Mouse (Mus musculus) kidney, adult 2 months (tissue): ENCODE data around the gene Zp3. TPM values are rescaled to one million over a fixed set of nuclear protein-coding genes. Genes with fewer than 3 reads are reported as not detected.

Experiments used
- DNase-seq: peaks from one replicate; pipeline ENCODE4 v3.0.0; 2021
- H3K27ac ChIP-seq: fragments of 200-500 bp; 2 replicates; pipeline ENCODE4 v1.5.1; 2012; ENCODE audit warnings: low read depth, low read length, control low read depth, inconsistent platforms; ENCODE audit not compliant: insufficient read depth
- H3K27me3 ChIP-seq: fragments of 200-500 bp; replicated peaks from 2 replicates; pipeline ENCODE4 v1.6.1; 2012; ENCODE audit warnings: mild to moderate bottlenecking, moderate library complexity, low read length, inconsistent platforms; ENCODE audit not compliant: control insufficient read depth, insufficient read depth
- H3K36me3 ChIP-seq: fragments of 200-500 bp; 2 replicates; pipeline ENCODE4 v1.6.1; 2012; ENCODE audit warnings: mild to moderate bottlenecking, moderate library complexity, low read length, inconsistent platforms; ENCODE audit not compliant: control insufficient read depth, insufficient read depth
- H3K4me1 ChIP-seq: fragments of 200-500 bp; 2 replicates; pipeline ENCODE4 v1.6.1; 2011; ENCODE audit warnings: low read length; ENCODE audit not compliant: control insufficient read depth, insufficient read depth
- H3K4me3 ChIP-seq: fragments of 200-500 bp; 2 replicates; pipeline ENCODE4 v1.5.1; 2011; ENCODE audit warnings: mild to moderate bottlenecking, low read depth, low read length, control low read depth; ENCODE audit not compliant: insufficient read depth
- CTCF ChIP-seq: fragments of 200-500 bp; conservative IDR thresholded peaks from 2 replicates; pipeline ENCODE4 v1.5.1; 2011; ENCODE audit warnings: low read depth, mild to moderate bottlenecking, control low read depth, low read length, moderate library complexity, mixed read lengths; ENCODE audit not compliant: insufficient read depth, insufficient read length
- POLR2A ChIP-seq: fragments of 200-500 bp; IDR thresholded peaks from one replicate; pipeline ENCODE4 v1.6.1; 2011; ENCODE audit warnings: low read depth, low read length, control low read depth
- WGBS: fragments of 180-500 bp; shearing (Covaris S2); methylation state at CpG from one replicate; pipeline ENCODE4 v1.1.7; 2018; 5-methylcytosine and 5-hydroxymethylcytosine counted together
- polyA plus RNA-seq: library from polyadenylated mRNA; depleted of rRNA; stranded (reverse); fragments of >200 nt; gene quantifications from 2 replicates; pipeline ENCODE4 v1.2.3, GENCODE M21; 2012

Gene Zp3
- polyA plus RNA-seq, 1 experiment, result 0.08 TPM

GRCm38 (mm10) chr5:135971876-135972275 lies 8.0 kb upstream of the Zp3 start:
- DNase-seq, result no peak
- H3K27ac ChIP-seq, result no peak overlapping the region
- 84% methylated on average over 7 of the region's 7 CpGs for WGBS
- no peaks in the 10 kb centered on the region for H3K36me3 ChIP-seq
- no peaks in the 10 kb centered on the region for H3K27me3 ChIP-seq
- no peaks in the 10 kb centered on the region for H3K4me1 ChIP-seq
- H3K4me3 ChIP-seq, result no peak overlapping the region
- TF ChIP-seq POLR2A (no peak), CTCF (no peak)

- Histone ChIP-seq H3K27ac (no peak within 1 kb of the TSS), H3K4me3 (no peak within 1 kb of the TSS), H3K27me3 (no peaks in the 10 kb centered on the region), H3K36me3 (no peaks in the 10 kb centered on the region), H3K4me1 (no peaks in the 10 kb centered on the region)
- no peak for TF ChIP-seq POLR2A
- no peak for TF ChIP-seq CTCF
- DNase-seq, result no peak
- WGBS, result 31% methylated on average over 9 of the region's 9 CpGs
Observed at GRCm38 (mm10) chr5:135974365-135974764, 5.5 kb upstream of the Zp3 start, which contains the start of gene Ssc4d. TSS of gene Ssc4d (minus strand) at chr5:135974531.

GRCm38 (mm10) chr5:135975893-135976668 lies 3.8 kb upstream of the Zp3 start:
- no peaks in the 10 kb centered on the region for H3K4me1 ChIP-seq
- H3K27ac ChIP-seq, result no peak overlapping the region
- no peak for TF ChIP-seq CTCF
- TF ChIP-seq POLR2A, result no peak
- H3K27me3 ChIP-seq, result no peaks in the 10 kb centered on the region
- WGBS, result 98% methylated on average over 8 of the region's 8 CpGs
- no peaks in the 10 kb centered on the region for H3K36me3 ChIP-seq
- no peak overlapping the region for H3K4me3 ChIP-seq
- DNase-seq, result no peak

GRCm38 (mm10) chr5:135979381-135979780 lies 518 bp upstream of the Zp3 start:
- no peak for DNase-seq
- TF ChIP-seq POLR2A (no peak), CTCF (no peak)
- Histone ChIP-seq H3K4me1 (no peaks in the 10 kb centered on the region), H3K4me3 (no peak overlapping the region), H3K27ac (no peak overlapping the region), H3K27me3 (no peaks in the 10 kb centered on the region), H3K36me3 (no peaks in the 10 kb centered on the region)
- 93% methylated on average over 5 of the region's 5 CpGs for WGBS

GRCm38 (mm10) chr5:135982398-135982797 lies 2.5 kb downstream of the Zp3 start:
- Histone ChIP-seq H3K27ac (no peak overlapping the region), H3K27me3 (no peaks in the 10 kb centered on the region), H3K4me1 (no peaks in the 10 kb centered on the region), H3K36me3 (no peaks in the 10 kb centered on the region), H3K4me3 (no peak overlapping the region)
- peak; percentile 72 for DNase-seq
- TF ChIP-seq POLR2A (no peak), CTCF (peak; percentile 98)
- 44% methylated on average over 6 of the region's 6 CpGs for WGBS

GRCm38 (mm10) chr5:135984546-135985044 lies 4.7 kb downstream of the Zp3 start:
- Histone ChIP-seq H3K27ac (no peak overlapping the region), H3K4me3 (no peak overlapping the region), H3K4me1 (no peaks in the 10 kb centered on the region), H3K36me3 (no peaks in the 10 kb centered on the region), H3K27me3 (no peaks in the 10 kb centered on the region)
- no peak for DNase-seq
- 72% methylated on average over 6 of the region's 6 CpGs for WGBS
- TF ChIP-seq CTCF (no peak), POLR2A (no peak)

- DNase-seq, result no peak
- 41% methylated on average over 11 of the region's 11 CpGs for WGBS
- no peaks in the 10 kb centered on the region for H3K36me3 ChIP-seq
- H3K27ac ChIP-seq, result no peak overlapping the region
- H3K27me3 ChIP-seq, result no peaks in the 10 kb centered on the region
- no peaks in the 10 kb centered on the region for H3K4me1 ChIP-seq
- TF ChIP-seq CTCF, result no peak
- no peak for TF ChIP-seq POLR2A
- H3K4me3 ChIP-seq, result no peak overlapping the region
Observed at GRCm38 (mm10) chr5:135987248-135987647, 7.3 kb downstream of the Zp3 start.
